Mouse (Mus musculus): ENCODE data around the gene Xpot. TPM values are rescaled to one million over a fixed set of nuclear protein-coding genes. Genes with fewer than 3 reads are reported as not detected.

Gene Xpot
- polyA plus RNA-seq, 1 experiment from 2014 or later: 55.5 TPM

GRCm38 (mm10) chr10:121569796-121570195 lies 56.3 kb downstream of the Xpot start:
- no peak for ATAC-seq (ENCODE audit: insufficient read depth, low FRiP score, low read depth)
- WGBS: 72% methylated on average over 6 of the region's 6 CpGs
- Histone ChIP-seq H3K36me3 (peaks cover 35% of the 10 kb centered on the region), H3K4me2 (no peak overlapping the region), H3K4me3 (replicated peaks) (no peak overlapping the region), H3K9me3 (no peaks in the 10 kb centered on the region), H3K27me3 (replicated peaks) (no peaks in the 10 kb centered on the region), H3K9ac (no peak overlapping the region), H3K4me1 (no peaks in the 10 kb centered on the region), H3K27ac (no peak overlapping the region)

DNA sequence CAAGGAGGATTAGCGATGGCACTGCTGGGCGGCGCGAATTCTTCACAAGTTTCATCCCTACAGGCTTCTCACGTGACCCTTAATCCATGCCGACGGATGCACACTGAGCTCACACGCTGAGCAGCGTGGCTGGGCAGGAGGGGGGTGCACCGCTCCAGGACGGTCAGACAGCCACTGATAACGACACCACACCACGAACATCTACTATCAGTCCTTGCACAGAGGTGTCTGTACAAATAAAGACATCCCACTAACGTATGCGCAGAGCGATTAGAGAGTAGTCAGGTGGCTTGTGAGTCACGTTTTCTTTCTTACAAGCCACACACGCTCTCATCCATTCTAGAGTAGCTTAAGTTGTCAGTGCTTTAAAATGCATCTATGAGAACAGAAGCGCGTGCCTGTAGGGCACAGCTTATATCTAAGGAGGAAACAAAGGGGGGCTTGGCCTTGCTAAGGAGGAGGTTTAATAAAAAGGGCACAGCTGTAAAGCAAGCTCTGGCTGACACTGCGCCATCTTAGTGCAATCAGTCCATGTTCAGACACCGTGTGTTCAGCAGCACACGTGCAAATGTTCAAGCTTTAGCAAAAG lies 57.0 kb downstream of the Xpot start:
- 24% methylated on average over 23 of the region's 23 CpGs for WGBS
- H3K27me3 ChIP-seq (replicated peaks): no peaks in the 10 kb centered on the region
- peaks cover 35% of the 10 kb centered on the region for H3K36me3 ChIP-seq
- peak; percentile 100 for ATAC-seq (ENCODE audit: insufficient read depth, low FRiP score, low read depth)
- no peaks in the 10 kb centered on the region for H3K9me3 ChIP-seq
- H3K4me3 ChIP-seq (replicated peaks): no peak overlapping the region
- H3K27ac ChIP-seq: no peak overlapping the region
- no peak overlapping the region for H3K9ac ChIP-seq
- H3K4me1 ChIP-seq: no peaks in the 10 kb centered on the region
- no peak overlapping the region for H3K4me2 ChIP-seq

GRCm38 (mm10) chr10:121568534-121568933 lies 57.6 kb downstream of the Xpot start:
- Histone ChIP-seq H3K9me3 (no peaks in the 10 kb centered on the region), H3K9ac (no peak overlapping the region), H3K4me1 (no peaks in the 10 kb centered on the region), H3K4me2 (no peak overlapping the region), H3K4me3 (replicated peaks) (no peak overlapping the region), H3K27me3 (replicated peaks) (no peaks in the 10 kb centered on the region), H3K27ac (no peak overlapping the region), H3K36me3 (peaks cover 35% of the 10 kb centered on the region)
- no peak for ATAC-seq (ENCODE audit: insufficient read depth, low FRiP score, low read depth)
- 75% methylated on average over 7 of the region's 7 CpGs for WGBS

GRCm38 (mm10) chr10:121568026-121568425 lies 58.1 kb downstream of the Xpot start:
- no peaks in the 10 kb centered on the region for H3K9me3 ChIP-seq
- ATAC-seq (ENCODE audit: insufficient read depth, low FRiP score, low read depth): no peak
- no peaks in the 10 kb centered on the region for H3K4me1 ChIP-seq
- WGBS: 94% methylated on average over 10 of the region's 10 CpGs
- H3K4me2 ChIP-seq: no peak overlapping the region
- no peak overlapping the region for H3K27ac ChIP-seq
- no peak overlapping the region for H3K4me3 ChIP-seq (replicated peaks)
- H3K36me3 ChIP-seq: peaks cover 35% of the 10 kb centered on the region
- no peak overlapping the region for H3K9ac ChIP-seq
- H3K27me3 ChIP-seq (replicated peaks): no peaks in the 10 kb centered on the region

GRCm38 (mm10) chr10:121564447-121564846 lies 61.7 kb downstream of the Xpot start:
- WGBS: 86% methylated on average over 8 of the region's 8 CpGs
- no peaks in the 10 kb centered on the region for H3K27me3 ChIP-seq (replicated peaks)

GRCm38 (mm10) chr10:121558231-121558630 lies 67.9 kb downstream of the Xpot start:
- Histone ChIP-seq H3K9me3 (no peaks in the 10 kb centered on the region), H3K9ac (no peak overlapping the region), H3K27ac (0 out of 2 replicates have a peak overlapping the region, but pooled peaks have one; percentile 35), H3K36me3 (peaks cover 26% of the 10 kb centered on the region), H3K4me3 (replicated peaks) (no peak overlapping the region), H3K4me2 (no peak overlapping the region), H3K4me1 (no peaks in the 10 kb centered on the region), H3K27me3 (replicated peaks) (no peaks in the 10 kb centered on the region)
- 84% methylated on average over 2 of the region's 2 CpGs for WGBS
- peak; percentile 68; the same call in 1 of the 2 replicates for ATAC-seq (ENCODE audit: insufficient read depth, low FRiP score, low read depth)

More at GRCm38 (mm10) chr10:121564447-121564846, 61.7 kb downstream of the Xpot start:
- H3K4me2 ChIP-seq: no peak overlapping the region
- H3K36me3 ChIP-seq: peaks cover 24% of the 10 kb centered on the region
- H3K27ac ChIP-seq: no peak overlapping the region
- H3K4me1 ChIP-seq: no peaks in the 10 kb centered on the region
- H3K9ac ChIP-seq: no peak overlapping the region
- ATAC-seq (ENCODE audit: insufficient read depth, low FRiP score, low read depth): no peak
- H3K4me3 ChIP-seq (replicated peaks): no peak overlapping the region
- H3K9me3 ChIP-seq: no peaks in the 10 kb centered on the region

DNA sequence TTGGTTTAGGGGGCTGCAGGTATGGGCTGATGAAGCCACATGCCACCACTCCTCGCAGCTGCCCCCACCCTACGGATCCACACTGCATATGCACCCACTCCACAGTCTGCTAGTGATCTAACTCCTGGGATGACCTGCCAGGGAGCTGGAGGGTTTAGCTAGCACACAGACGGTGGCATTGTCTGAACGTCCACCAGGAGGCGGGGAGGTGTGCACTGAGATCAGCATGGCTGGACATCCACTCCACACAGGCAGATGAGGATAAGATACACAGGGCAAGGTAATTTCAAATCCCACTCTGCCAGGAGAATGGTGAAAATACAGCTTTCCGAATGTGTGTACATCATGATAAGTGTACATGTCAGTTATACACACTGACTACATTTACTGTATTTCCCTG lies 69.9 kb downstream of the Xpot start:
- Histone ChIP-seq H3K9me3 (no peaks in the 10 kb centered on the region), H3K27me3 (replicated peaks) (no peaks in the 10 kb centered on the region), H3K4me3 (replicated peaks) (no peak overlapping the region), H3K4me2 (no peak overlapping the region), H3K27ac (no peak overlapping the region), H3K4me1 (no peaks in the 10 kb centered on the region), H3K9ac (no peak overlapping the region), H3K36me3 (peaks cover 38% of the 10 kb centered on the region)
- WGBS: 78% methylated on average over 6 of the region's 6 CpGs
- no peak for ATAC-seq (ENCODE audit: insufficient read depth, low FRiP score, low read depth)

DNA sequence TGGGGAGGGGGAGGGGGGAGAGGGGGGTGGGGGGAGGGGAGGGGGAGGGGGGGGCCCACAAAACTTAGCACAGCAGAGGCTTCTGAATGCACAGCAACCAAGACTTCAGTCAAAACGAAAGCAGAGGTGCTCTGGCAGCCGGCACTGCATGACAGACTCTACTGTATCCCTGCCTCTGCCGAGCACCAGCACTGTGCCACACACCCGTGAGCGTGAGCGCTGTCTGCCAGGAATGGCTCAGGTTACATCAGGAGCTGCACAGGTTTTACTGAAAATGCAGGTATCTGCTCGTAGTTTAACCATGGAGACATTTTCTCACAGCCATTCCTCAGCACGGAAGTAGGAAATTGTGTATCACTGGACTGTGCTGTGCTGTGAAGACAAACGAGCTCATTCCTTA lies 75.8 kb downstream of the Xpot start:
- no peaks in the 10 kb centered on the region for H3K9me3 ChIP-seq
- H3K4me2 ChIP-seq: no peak overlapping the region
- H3K9ac ChIP-seq: no peak overlapping the region
- no peaks in the 10 kb centered on the region for H3K27me3 ChIP-seq (replicated peaks)
- no peak overlapping the region for H3K27ac ChIP-seq
- H3K4me3 ChIP-seq (replicated peaks): no peak overlapping the region
- 81% methylated on average over 9 of the region's 9 CpGs for WGBS
- H3K36me3 ChIP-seq: peaks cover 40% of the 10 kb centered on the region
- no peaks in the 10 kb centered on the region for H3K4me1 ChIP-seq
- ATAC-seq (ENCODE audit: insufficient read depth, low FRiP score, low read depth): no peak

GRCm38 (mm10) chr10:121549670-121550069 lies 76.5 kb downstream of the Xpot start:
- no peak overlapping the region for H3K27ac ChIP-seq
- whole genome bisulfite sequencing: 80% methylated on average over 5 of the region's 5 CpGs
- H3K9me3 ChIP-seq: no peaks in the 10 kb centered on the region
- H3K4me1 ChIP-seq: no peaks in the 10 kb centered on the region
- H3K27me3 ChIP-seq (replicated peaks): no peaks in the 10 kb centered on the region
- no peak overlapping the region for H3K4me2 ChIP-seq
- no peak overlapping the region for H3K9ac ChIP-seq
- peaks cover 43% of the 10 kb centered on the region for H3K36me3 ChIP-seq
- no peak for ATAC-seq (ENCODE audit: insufficient read depth, low FRiP score, low read depth)
- no peak overlapping the region for H3K4me3 ChIP-seq (replicated peaks)

- H3K4me3 ChIP-seq (replicated peaks): no peak overlapping the region
- no peak overlapping the region for H3K4me2 ChIP-seq
- H3K27me3 ChIP-seq (replicated peaks): no peaks in the 10 kb centered on the region
- H3K27ac ChIP-seq: no peak overlapping the region
- WGBS: 81% methylated on average over 6 of the region's 6 CpGs
- H3K4me1 ChIP-seq: no peaks in the 10 kb centered on the region
- no peaks in the 10 kb centered on the region for H3K9me3 ChIP-seq
- H3K36me3 ChIP-seq: peaks cover 28% of the 10 kb centered on the region
- no peak; the same call in 1 of the 2 replicates for ATAC-seq (ENCODE audit: insufficient read depth, low FRiP score, low read depth)
- H3K9ac ChIP-seq: no peak overlapping the region
Measured at GRCm38 (mm10) chr10:121547162-121547561, 79.0 kb downstream of the Xpot start.

GRCm38 (mm10) chr10:121543577-121543976 lies 82.6 kb downstream of the Xpot start:
- Histone ChIP-seq H3K36me3 (peaks cover 9% of the 10 kb centered on the region; the same call in 1 of the 2 replicates), H3K9me3 (no peaks in the 10 kb centered on the region), H3K9ac (no peak overlapping the region), H3K4me3 (replicated peaks) (no peak overlapping the region), H3K27ac (no peak overlapping the region), H3K4me2 (no peak overlapping the region), H3K4me1 (no peaks in the 10 kb centered on the region), H3K27me3 (replicated peaks) (no peaks in the 10 kb centered on the region)
- WGBS: 96% methylated on average over 6 of the region's 6 CpGs
- ATAC-seq (ENCODE audit: insufficient read depth, low FRiP score, low read depth): no peak

DNA sequence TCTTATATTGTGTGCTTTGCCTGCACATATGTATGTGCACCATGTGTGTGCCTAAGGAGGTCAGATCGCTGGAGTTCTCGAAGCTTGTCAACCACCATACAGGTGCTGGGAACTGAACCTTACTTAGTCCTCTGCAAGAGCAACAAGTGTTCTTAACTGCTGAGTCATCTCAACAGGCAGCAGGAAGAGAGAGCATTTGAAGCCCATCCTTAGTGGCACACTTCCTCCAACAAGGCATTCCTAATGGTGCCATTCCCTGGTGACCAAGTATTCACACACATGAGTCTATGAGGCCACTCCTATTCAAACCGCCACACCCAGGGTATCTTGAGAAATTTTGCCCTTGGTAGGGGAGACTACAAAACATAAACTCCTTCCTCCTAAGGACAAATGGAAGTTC lies 84.0 kb downstream of the Xpot start:
- Histone ChIP-seq H3K9ac (no peak overlapping the region), H3K27ac (no peak overlapping the region), H3K4me2 (no peak overlapping the region), H3K36me3 (0 out of 2 replicates have a peak, but pooled peaks cover 3% of the 10 kb centered on the region), H3K4me3 (replicated peaks) (no peak overlapping the region), H3K4me1 (no peaks in the 10 kb centered on the region), H3K9me3 (no peaks in the 10 kb centered on the region), H3K27me3 (replicated peaks) (no peaks in the 10 kb centered on the region)
- ATAC-seq (ENCODE audit: insufficient read depth, low FRiP score, low read depth): no peak; the same call in 1 of the 2 replicates
- WGBS: 89% methylated on average over 3 of the region's 3 CpGs

All from stomach, embryonic 15.5 days (tissue).